Mouse (Mus musculus): ENCODE results near the gene Ildr1.

Gene Ildr1

GRCm38 (mm10) chr16:36771244-36771643 is 77.5 kb downstream of the Ildr1 start:
- in situ Hi-C loops (cut with MboI, MseI) = no loop called here

- in situ Hi-C loops (cut with MboI, MseI) = no loop called here
These were observed 77.9 kb downstream of the Ildr1 start for GRCm38 (mm10) chr16:36771703-36772102.

- in situ Hi-C loops (cut with MboI, MseI) = no loop called here
These were observed 79.2 kb downstream of the Ildr1 start for GRCm38 (mm10) chr16:36772996-36773395.

- in situ Hi-C loops (cut with MboI, MseI) = no loop called here
These were observed 81.9 kb downstream of the Ildr1 start for GRCm38 (mm10) chr16:36775658-36776057.

Measured in regulatory T cell (primary cell).